Mouse (Mus musculus): ENCODE results near the gene Prkce.

Gene Prkce

DNA sequence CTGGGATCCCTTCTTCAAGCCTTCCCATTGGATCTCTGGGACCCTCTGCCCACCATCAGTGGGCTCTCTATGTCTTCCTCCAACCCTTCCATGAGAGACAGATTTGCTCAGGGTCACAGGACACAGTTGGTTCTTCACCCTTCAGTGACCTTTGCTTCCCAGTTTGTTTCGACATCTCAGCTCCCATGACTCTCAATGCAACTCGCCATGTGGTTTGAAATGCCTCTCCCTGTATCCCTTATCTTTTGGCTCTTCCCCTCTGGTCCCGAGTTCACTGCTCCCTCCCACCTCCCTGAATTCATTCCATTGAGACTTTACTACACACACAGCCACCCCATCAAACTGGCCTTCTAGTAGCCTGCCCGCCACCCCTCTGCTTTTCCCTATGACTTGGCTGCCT, 509.3 kb downstream of the Prkce start:
- no peak for DNase-seq (ENCODE audit: low read depth, low spot score)

DNA sequence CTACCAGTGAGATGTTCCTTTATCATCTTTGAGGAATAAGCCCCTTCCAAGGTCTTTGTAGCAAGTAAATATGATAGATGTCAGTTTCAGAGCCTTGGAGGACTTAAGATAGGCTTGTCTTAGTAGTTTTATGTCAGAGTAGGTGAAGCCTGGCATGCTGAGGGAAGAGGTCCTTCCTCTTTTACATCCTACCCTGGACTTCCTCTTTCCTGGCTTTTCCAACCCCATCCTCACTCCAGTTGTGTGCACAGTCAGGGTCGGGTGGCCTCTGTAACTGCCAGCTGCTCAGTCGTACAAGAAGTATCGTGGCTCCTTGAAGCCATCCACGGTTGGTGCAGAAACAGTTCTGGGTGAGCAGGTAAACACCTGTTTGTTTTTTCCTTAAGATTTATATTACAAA, 517.7 kb downstream of the Prkce start:
- DNase-seq (ENCODE audit: low read depth, low spot score) = no peak

DNA sequence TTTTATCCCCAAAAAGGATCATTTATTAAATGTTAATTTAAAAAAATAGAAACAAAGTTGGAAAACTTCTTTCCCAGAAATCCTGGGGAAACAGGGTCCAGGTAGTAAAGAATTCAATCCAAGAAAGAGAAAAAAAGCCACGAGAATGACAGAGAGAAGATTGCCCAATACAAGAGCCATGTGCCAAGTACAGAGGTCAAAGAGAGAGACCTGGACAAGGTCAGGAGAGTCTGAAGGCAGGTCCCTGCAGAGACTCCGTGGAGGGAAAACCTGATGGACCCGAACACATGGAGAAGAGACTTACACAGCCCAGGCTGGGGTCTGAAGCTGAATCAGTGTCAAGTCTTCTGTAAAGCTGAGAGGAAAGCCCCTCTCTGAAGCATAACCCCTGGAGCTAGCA, 519.4 kb downstream of the Prkce start:
- DNase-seq (ENCODE audit: low read depth, low spot score) = no peak

DNA sequence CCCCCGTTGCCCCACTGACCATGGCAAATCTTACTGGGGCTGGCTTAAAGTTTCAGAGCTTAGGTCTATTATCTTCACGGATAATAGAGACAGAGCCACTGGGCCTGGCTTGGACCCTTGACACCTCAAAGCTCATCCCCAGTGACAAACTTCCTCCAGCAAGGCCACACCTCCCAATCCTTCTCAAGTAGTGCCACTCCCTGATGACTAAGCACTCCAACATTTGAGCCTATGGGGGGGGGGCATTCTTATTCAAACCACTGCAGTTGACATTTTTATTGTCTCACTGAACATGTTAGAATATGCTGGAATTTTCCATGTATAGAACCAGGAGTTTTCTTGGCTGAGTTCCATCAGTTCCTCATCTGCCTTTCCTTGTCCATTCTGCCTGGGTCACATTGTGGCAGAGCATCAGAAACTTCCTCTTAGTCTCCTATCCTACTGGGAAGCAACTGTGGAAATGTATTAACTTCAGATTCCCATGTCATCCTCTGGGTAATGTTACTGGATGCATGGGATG, 523.3 kb downstream of the Prkce start:
- peak; percentile 34 for DNase-seq (ENCODE audit: low read depth, low spot score)

DNA sequence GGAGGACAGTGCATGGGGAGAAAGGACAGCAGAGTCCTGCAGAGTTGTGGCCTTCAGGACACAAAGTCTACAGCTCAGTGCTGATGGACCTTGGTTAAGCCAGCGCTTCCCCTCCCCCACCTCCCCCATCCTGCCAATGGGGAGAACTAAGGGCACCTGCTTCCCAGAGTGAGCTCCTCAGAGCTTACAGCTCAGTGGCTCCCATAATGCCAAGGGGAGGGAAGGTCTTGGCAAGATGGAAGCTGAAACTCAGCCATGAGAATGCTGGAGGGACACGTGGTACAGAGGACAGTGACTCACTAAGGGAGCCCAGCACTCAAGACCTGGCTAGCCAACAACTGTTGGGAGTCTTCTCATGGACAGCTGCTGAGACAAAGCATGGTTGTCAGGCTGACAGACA, 530.2 kb downstream of the Prkce start:
- no peak for DNase-seq (ENCODE audit: low read depth, low spot score)

DNA sequence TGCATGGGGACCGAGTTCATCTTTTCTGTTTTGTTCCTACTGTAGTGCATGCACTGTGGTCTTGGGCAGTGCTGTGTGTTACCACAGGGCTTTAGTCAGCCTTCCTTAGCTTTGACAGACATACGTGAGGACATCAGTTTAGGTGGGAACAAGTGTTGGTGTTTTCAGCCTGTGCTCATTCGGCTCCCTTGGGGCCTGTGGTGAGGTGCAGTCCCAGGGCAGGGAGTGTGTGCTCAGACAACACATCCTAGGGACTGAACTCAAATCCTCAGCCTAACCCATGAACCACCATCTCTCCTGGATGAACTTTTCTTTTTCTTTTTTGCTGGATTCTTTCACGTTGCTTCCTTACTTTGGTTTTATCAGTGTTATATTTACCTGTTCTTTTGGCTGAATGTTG, 535.8 kb downstream of the Prkce start:
- no peak for DNase-seq (ENCODE audit: low read depth, low spot score)

DNA sequence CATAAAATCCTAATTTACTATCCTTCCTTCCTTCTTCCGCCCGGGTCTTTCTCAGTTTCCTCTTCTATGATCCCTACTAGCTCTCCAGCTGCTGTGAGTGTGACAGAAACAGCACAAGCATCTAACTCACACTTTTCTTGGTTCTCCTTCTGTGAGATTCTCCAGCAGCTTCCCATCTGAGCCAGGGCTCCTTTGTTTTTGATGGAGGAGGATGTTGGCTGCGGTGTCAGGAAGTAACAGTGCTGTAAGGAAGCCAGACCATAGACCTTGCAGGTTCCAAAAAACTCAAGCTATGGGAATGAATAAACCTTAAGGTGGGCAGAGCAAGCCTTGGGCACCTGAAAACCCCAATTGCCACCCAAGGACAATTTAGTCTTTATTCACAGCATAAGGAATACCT, 537.7 kb downstream of the Prkce start:
- DNase-seq (ENCODE audit: low read depth, low spot score) = no peak

DNA sequence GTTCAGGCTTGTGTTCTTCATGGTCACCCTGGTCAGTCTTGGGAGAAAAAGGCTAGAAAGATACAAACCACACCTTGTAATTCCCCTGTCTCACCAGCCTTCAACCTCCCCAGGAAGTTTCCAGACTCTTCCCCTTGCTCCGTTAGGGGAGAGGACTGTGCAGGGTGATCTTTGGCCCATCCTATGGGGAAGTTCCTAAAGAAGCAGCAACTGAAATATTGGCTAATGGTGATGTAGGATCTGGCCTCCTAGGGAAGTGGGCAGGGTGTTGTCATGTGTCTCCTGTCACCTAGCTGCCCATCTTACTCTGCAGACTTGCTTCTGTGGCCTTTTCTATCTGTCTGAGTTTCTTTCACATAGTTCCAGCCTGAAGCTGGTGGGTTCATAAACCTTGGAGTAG, 538.9 kb downstream of the Prkce start:
- no peak for DNase-seq (ENCODE audit: low read depth, low spot score)

Measured in 3T3-L1 (cell line).